9 mouse cellular contexts compared by ENCODE assay signal in genomic region chrX:135805780-135806179, GRCm38 (mm10). TPM values are rescaled to one million over a fixed set of nuclear protein-coding genes. Genes with fewer than 3 reads are reported as not detected.
DNase-seq lines count a peak whose midpoint lies in the region; ATAC-seq and TF ChIP-seq lines count a peak whose summit lies in the region.
"Had no signal": no experiment of that assay in that cellular context is flagged by ENCODE, and none has a peak within 500 bp of the region (broad histone marks: within the 10 kb centered on the region; RNA-seq: fewer than 3 reads in every experiment).

No protein-coding gene starts in this region.

- H3K27ac ChIP-seq in kidney, embryonic 15.5 days: no peak overlapping the region
- no peak overlapping the region for H3K27ac ChIP-seq in ES-E14 (ENCODE audit: insufficient read depth, low read depth, low read length, poor library complexity, severe bottlenecking)
- H3K27ac ChIP-seq in neural tube, embryonic 15.5 days (replicated peaks): no peak overlapping the region
- no peak overlapping the region for H3K27ac ChIP-seq in intestine, embryonic 15.5 days
- H3K27ac ChIP-seq: embryonic facial prominence, embryonic 13.5 days had no signal

- H3K4me1 ChIP-seq in kidney, embryonic 15.5 days: no peaks in the 10 kb centered on the region
- H3K4me1 ChIP-seq in ES-E14 (ENCODE audit: control insufficient read depth in 2 of 2, insufficient read depth in 2 of 2, low read length in 2 of 2, poor library complexity in 1 of 2): no peaks in the 10 kb centered on the region
- no peaks in the 10 kb centered on the region for H3K4me1 ChIP-seq in neural tube, embryonic 15.5 days
- no peaks in the 10 kb centered on the region for H3K4me1 ChIP-seq in intestine, embryonic 15.5 days (replicated peaks)
- H3K4me1 ChIP-seq: embryonic facial prominence, embryonic 13.5 days had no signal

- no peak overlapping the region for H3K4me3 ChIP-seq in kidney, embryonic 15.5 days (replicated peaks)
- no peak overlapping the region for H3K4me3 ChIP-seq in ES-E14 (ENCODE audit: insufficient read depth in 1 of 2, low read depth in 1 of 2, low read length in 2 of 2, poor library complexity in 1 of 2, severe bottlenecking in 1 of 2)
- no peak overlapping the region for H3K4me3 ChIP-seq in neural tube, embryonic 15.5 days (replicated peaks)
- H3K4me3 ChIP-seq in intestine, embryonic 15.5 days (replicated peaks): no peak overlapping the region
- H3K4me3 ChIP-seq: embryonic facial prominence, embryonic 13.5 days had no signal

- H3K36me3 ChIP-seq in kidney, embryonic 15.5 days: peaks cover 3% of the 10 kb centered on the region; the same call in 1 of the 2 replicates
- no peaks in the 10 kb centered on the region for H3K36me3 ChIP-seq in ES-E14 (ENCODE audit: control insufficient read depth, insufficient read depth, low read length, poor library complexity, severe bottlenecking)
- H3K36me3 ChIP-seq in neural tube, embryonic 15.5 days: peaks cover 10% of the 10 kb centered on the region
- H3K36me3 ChIP-seq in intestine, embryonic 15.5 days: no peaks in the 10 kb centered on the region

- no peaks in the 10 kb centered on the region for H3K9me3 ChIP-seq in kidney, embryonic 15.5 days (replicated peaks)
- no peaks in the 10 kb centered on the region for H3K9me3 ChIP-seq in ES-E14 (ENCODE audit: control insufficient read depth, insufficient read depth, low read depth, low read length)
- H3K9me3 ChIP-seq in neural tube, embryonic 15.5 days (replicated peaks): no peaks in the 10 kb centered on the region
- H3K9me3 ChIP-seq in intestine, embryonic 15.5 days: no peaks in the 10 kb centered on the region
- H3K9me3 ChIP-seq: embryonic facial prominence, embryonic 13.5 days had no signal

- H3K9ac ChIP-seq in kidney, embryonic 15.5 days: no peak overlapping the region
- no peak overlapping the region for H3K9ac ChIP-seq in ES-E14 (ENCODE audit: insufficient read depth, low read depth, low read length, poor library complexity, severe bottlenecking)
- H3K9ac ChIP-seq in neural tube, embryonic 15.5 days (replicated peaks): no peak overlapping the region
- no peak overlapping the region for H3K9ac ChIP-seq in intestine, embryonic 15.5 days
- H3K9ac ChIP-seq: embryonic facial prominence, embryonic 13.5 days had no signal

- H3K4me2 ChIP-seq in kidney, embryonic 15.5 days: no peak overlapping the region
- no peak overlapping the region for H3K4me2 ChIP-seq in neural tube, embryonic 15.5 days
- H3K4me2 ChIP-seq in intestine, embryonic 15.5 days (replicated peaks): no peak overlapping the region
- H3K4me2 ChIP-seq: embryonic facial prominence, embryonic 13.5 days had no signal

- no peaks in the 10 kb centered on the region; the same call in 1 of the 2 replicates for H3K27me3 ChIP-seq in kidney, embryonic 15.5 days
- H3K27me3 ChIP-seq in neural tube, embryonic 15.5 days (replicated peaks): no peaks in the 10 kb centered on the region
- H3K27me3 ChIP-seq in intestine, embryonic 15.5 days (replicated peaks): no peaks in the 10 kb centered on the region
- H3K27me3 ChIP-seq: embryonic facial prominence, embryonic 13.5 days had no signal

- ATAC-seq in kidney, embryonic 15.5 days (replicated peaks; ENCODE audit: low FRiP score): no peak
- peak; percentile 80 for ATAC-seq in inflammation-experienced regulatory T-cells, adult 6 months
- ATAC-seq in neural tube, embryonic 15.5 days (ENCODE audit: low FRiP score): 0 out of 2 replicates have a peak, but pooled peaks have one; percentile 24
- ATAC-seq in intestine, embryonic 15.5 days: no peak

- 13% methylated on average over 1 of the region's 1 CpGs for WGBS in kidney, embryonic 15.5 days
- 6% methylated on average over 1 of the region's 1 CpGs for WGBS in neural tube, embryonic 15.5 days
- 19% methylated on average over 1 of the region's 1 CpGs for WGBS in intestine, embryonic 15.5 days

- DNase-seq in kidney, adult 9 months: peak; percentile 44
- DNase-seq in B cell, adult 2 months: peak; percentile 46 to 47
- DNase-seq in ES-E14 (ENCODE audit: low read depth, low spot score): peak; percentile 33
- peak; percentile 61 for DNase-seq in cerebellum, adult 9-10 months

- in situ Hi-C loops in ES-E14 (cut with MboI; ENCODE audit: low sequenced_read_pairs in 2 of 2, unreplicated experiment in 2 of 2): no loop called here

TF ChIP-seq in ES-E14, 5 proteins besides CTCF, POLR2A, EP300 and RAD21:
- TF ChIP-seq MAFK (IDR thresholded peaks at IDR 0.05; ENCODE audit: insufficient read depth, low read depth, low read length): no peak
- TF ChIP-seq ZC3H11A (IDR thresholded peaks at IDR 0.05; ENCODE audit: borderline replicate concordance, low read depth, low read length): peak; percentile 28; the same call in 1 of the 2 replicates
TF ChIP-seq in ES-E14: peak in this region for 1.

RNA-seq across cellular contexts. Expression of gene Bhlhb9, which starts 8.4 kb away (rescaled TPM):
- 54.4 and 56.9 TPM in 2 replicates for polyA plus RNA-seq in kidney, embryonic 15.5 days (2015; fragmentation: Nextera tagmentation; extraction: Ambion mirVana)
- 8.8 and 15.0 TPM in 2 replicates for total RNA-seq in ES-E14 (2012; rRNA removed)
- polyA plus RNA-seq in inflammation-experienced regulatory T-cells, adult 6 months (2017; shearing (Covaris generic)): 10 to 100 TPM in 2 of 3 experiments, 1 to 10 TPM in 1; 9.4 to 15.5 (median 12.9) TPM
- polyA plus RNA-seq in neural tube, embryonic 15.5 days (2015; fragmentation: Nextera tagmentation; extraction: Ambion mirVana): 105 and 116 TPM in 2 replicates
- polyA plus RNA-seq in intestine, embryonic 15.5 days (2015; fragmentation: Nextera tagmentation; extraction: Ambion mirVana): 32.6 and 35.7 TPM in 2 replicates

RNA-seq across cellular contexts. Expression of gene Gprasp2, which starts 33.1 kb away (rescaled TPM):
- 24.9 and 27.6 TPM in 2 replicates for polyA plus RNA-seq in kidney, embryonic 15.5 days (2015; fragmentation: Nextera tagmentation; extraction: Ambion mirVana)
- total RNA-seq in ES-E14 (2012; rRNA removed): 11.8 and 16.3 TPM in 2 replicates
- polyA plus RNA-seq in inflammation-experienced regulatory T-cells, adult 6 months (2017; shearing (Covaris generic)): 1 to 10 TPM; 1.1 to 6.4 (median 4.7) TPM
- 195 and 230 TPM in 2 replicates for polyA plus RNA-seq in neural tube, embryonic 15.5 days (2015; fragmentation: Nextera tagmentation; extraction: Ambion mirVana)
- 17.9 and 18.9 TPM in 2 replicates for polyA plus RNA-seq in intestine, embryonic 15.5 days (2015; fragmentation: Nextera tagmentation; extraction: Ambion mirVana)

Comparison
In these comparisons a context has a peak if more than half of its experiments do, and no peak if none do; other contexts are left out.
1. ATAC-seq: peak in inflammation-experienced regulatory T-cells, adult 6 months (single experiment) and neural tube, embryonic 15.5 days (single experiment); none in kidney, embryonic 15.5 days (single experiment) and intestine, embryonic 15.5 days (single experiment).
2. Peak in every context shown above with its lines, with median percentiles within 50 percentile points of each other: DNase-seq.